Mouse (Mus musculus): Measurements from ENCODE around the gene Wdr73.

DNA sequence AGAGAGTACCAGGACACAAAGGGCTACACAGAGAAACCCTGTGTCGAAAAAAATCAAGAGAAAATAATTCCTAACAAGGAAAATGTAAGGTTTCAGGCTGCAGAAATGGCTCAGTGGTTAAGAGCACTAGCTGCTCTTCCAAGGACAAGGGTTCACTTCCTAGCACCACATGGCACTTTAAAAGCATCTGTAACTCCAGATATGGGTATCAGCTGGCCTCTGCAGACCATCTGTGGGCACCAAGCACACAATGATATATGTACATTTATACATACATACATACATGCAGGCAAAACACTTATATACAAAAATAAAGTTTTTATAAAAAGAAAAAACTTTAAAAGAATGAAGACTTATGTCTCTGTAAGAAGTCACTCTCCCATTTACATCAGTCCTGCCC is 34.8 kb upstream of the Wdr73 start:
- TF ChIP-seq CTCF (IDR thresholded peaks at IDR 0.05; ENCODE audit: low read depth, low read length) = no peak
- TF ChIP-seq POLR2A (IDR thresholded peaks at IDR 0.05; ENCODE audit: borderline replicate concordance, low read depth, low read length) = no peak

Data from bone marrow macrophage, adult 2 months (primary cell).